Mouse (Mus musculus): ENCODE measurements around the gene Eml2.

DNA sequence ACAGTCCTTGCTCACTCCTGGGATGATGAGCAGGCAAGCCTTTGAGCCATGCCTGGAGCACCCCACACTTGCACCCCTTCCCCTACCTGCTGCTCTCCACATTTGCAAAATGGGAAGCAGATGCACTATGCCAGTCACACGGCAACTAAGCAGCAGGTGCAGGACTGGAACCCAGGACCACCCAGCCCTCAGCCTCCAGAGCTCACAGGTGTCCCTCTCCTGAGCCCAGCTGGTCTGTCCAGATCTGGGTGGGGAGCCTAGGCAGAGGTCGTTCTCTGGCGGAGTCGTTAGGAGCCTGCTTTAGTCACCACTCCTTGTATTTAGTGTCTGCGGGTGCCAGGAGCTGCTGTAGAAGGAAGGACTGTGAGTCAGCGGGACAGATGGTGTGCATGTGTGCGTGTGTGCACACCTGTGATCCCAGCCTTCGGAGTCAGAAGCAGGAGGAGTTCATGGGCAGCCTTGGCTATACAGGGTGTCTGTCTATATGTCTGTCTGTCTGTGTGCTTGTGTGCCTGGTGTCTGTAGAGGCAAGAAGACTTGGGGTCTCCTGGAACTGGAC lies 64.8 kb downstream of the Eml2 start:
- TF ChIP-seq ZC3H11A (IDR thresholded peaks at IDR 0.05; ENCODE audit: borderline replicate concordance, low read depth, low read length) (no peak), CHD2 (IDR thresholded peaks at IDR 0.05; ENCODE audit: low read depth, low read length) (no peak)
